Mouse (Mus musculus): ENCODE measurements at regions not wholly inside any gene's neighbourhood (a gene's known extent, or its start where the extent isn't known, plus 50 kb on each side); places are given as distances from the start of the nearest gene placed in this dataset.

GRCm38 (mm10) chr13:57212251-57212650, 316.5 kb upstream of the Trpc7 start:
- no peak for DNase-seq (ENCODE audit: low spot score)
- Histone ChIP-seq H3K27ac (ENCODE audit: low read depth) (no peak overlapping the region), H3K4me3 (ENCODE audit: low read depth, low read length) (no peak overlapping the region), H3K27me3 (replicated peaks; ENCODE audit: control insufficient read depth, insufficient read depth, low read length) (no peaks in the 10 kb centered on the region), H3K4me2 (ENCODE audit: low read length) (no peak overlapping the region), H3K9me3 (ENCODE audit: control insufficient read depth, low read length) (no peaks in the 10 kb centered on the region), H3K36me3 (ENCODE audit: control insufficient read depth, insufficient read depth, low read length) (no peaks in the 10 kb centered on the region), H3K4me1 (replicated peaks; ENCODE audit: control insufficient read depth, insufficient read depth, low read length) (no peaks in the 10 kb centered on the region), H3K9ac (ENCODE audit: low read length) (no peak overlapping the region)
- no peak for ATAC-seq (replicated peaks; ENCODE audit: low FRiP score, low TSS enrichment, low read depth)
- 69% methylated on average over 1 of the region's 1 CpGs for WGBS

- WGBS: 58% methylated on average over 3 of the region's 3 CpGs
- Histone ChIP-seq H3K4me1 (replicated peaks; ENCODE audit: control insufficient read depth, insufficient read depth, low read length) (no peaks in the 10 kb centered on the region), H3K4me3 (ENCODE audit: low read depth, low read length) (no peak overlapping the region), H3K4me2 (ENCODE audit: low read length) (no peak overlapping the region), H3K9ac (ENCODE audit: low read length) (no peak overlapping the region), H3K27ac (ENCODE audit: low read depth) (no peak overlapping the region), H3K27me3 (replicated peaks; ENCODE audit: control insufficient read depth, insufficient read depth, low read length) (no peaks in the 10 kb centered on the region), H3K9me3 (ENCODE audit: control insufficient read depth, low read length) (no peaks in the 10 kb centered on the region), H3K36me3 (ENCODE audit: control insufficient read depth, insufficient read depth, low read length) (no peaks in the 10 kb centered on the region)
- no peak for ATAC-seq (replicated peaks; ENCODE audit: low FRiP score, low TSS enrichment, low read depth)
- no peak for DNase-seq (ENCODE audit: low spot score)
Observed at GRCm38 (mm10) chr13:57191195-57191594, 295.4 kb upstream of the Trpc7 start.

GRCm38 (mm10) chr13:57189246-57189645, 293.5 kb upstream of the Trpc7 start:
- no peak overlapping the region for H3K27ac ChIP-seq (ENCODE audit: low read depth)
- H3K36me3 ChIP-seq (ENCODE audit: control insufficient read depth, insufficient read depth, low read length): no peaks in the 10 kb centered on the region
- no peak overlapping the region for H3K4me2 ChIP-seq (ENCODE audit: low read length)
- H3K4me3 ChIP-seq (ENCODE audit: low read depth, low read length): no peak overlapping the region
- no peaks in the 10 kb centered on the region for H3K4me1 ChIP-seq (replicated peaks; ENCODE audit: control insufficient read depth, insufficient read depth, low read length)
- no peaks in the 10 kb centered on the region for H3K27me3 ChIP-seq (replicated peaks; ENCODE audit: control insufficient read depth, insufficient read depth, low read length)
- no peaks in the 10 kb centered on the region for H3K9me3 ChIP-seq (ENCODE audit: control insufficient read depth, low read length)
- 65% methylated on average over 3 of the region's 3 CpGs for WGBS
- no peak for DNase-seq (ENCODE audit: low spot score)
- no peak for ATAC-seq (replicated peaks; ENCODE audit: low FRiP score, low TSS enrichment, low read depth)
- no peak overlapping the region for H3K9ac ChIP-seq (ENCODE audit: low read length)

GRCm38 (mm10) chr13:57186168-57186567, 290.4 kb upstream of the Trpc7 start:
- Histone ChIP-seq H3K36me3 (ENCODE audit: control insufficient read depth, insufficient read depth, low read length) (no peaks in the 10 kb centered on the region), H3K27me3 (replicated peaks; ENCODE audit: control insufficient read depth, insufficient read depth, low read length) (no peaks in the 10 kb centered on the region), H3K9ac (ENCODE audit: low read length) (no peak overlapping the region), H3K27ac (ENCODE audit: low read depth) (no peak overlapping the region), H3K9me3 (ENCODE audit: control insufficient read depth, low read length) (no peaks in the 10 kb centered on the region), H3K4me3 (ENCODE audit: low read depth, low read length) (no peak overlapping the region), H3K4me1 (replicated peaks; ENCODE audit: control insufficient read depth, insufficient read depth, low read length) (no peaks in the 10 kb centered on the region), H3K4me2 (ENCODE audit: low read length) (no peak overlapping the region)
- ATAC-seq (replicated peaks; ENCODE audit: low FRiP score, low TSS enrichment, low read depth): no peak
- DNase-seq (ENCODE audit: low spot score): peak; percentile 83
- 50% methylated on average over 2 of the region's 2 CpGs for WGBS

DNA sequence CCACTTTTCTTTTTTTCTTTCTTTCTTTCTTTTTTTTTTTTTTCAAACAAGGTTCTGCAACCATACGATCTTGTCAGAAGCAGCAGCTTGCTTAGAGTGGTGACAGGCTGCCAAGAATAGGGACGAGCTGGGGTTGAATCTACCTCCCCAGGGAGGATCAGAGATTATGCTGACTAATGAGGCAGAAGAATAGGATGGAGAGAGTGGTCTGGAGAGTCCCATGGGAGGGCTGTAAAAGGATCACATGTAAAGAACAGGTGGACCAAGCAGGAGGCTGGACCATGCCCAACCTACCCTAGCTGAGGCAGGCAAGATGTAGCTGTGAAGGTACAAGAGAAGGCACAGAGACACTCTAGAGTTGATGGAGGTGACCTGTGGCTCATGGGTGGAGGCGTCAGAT, 274.4 kb upstream of the Trpc7 start:
- Histone ChIP-seq H3K4me3 (ENCODE audit: low read depth, low read length) (no peak overlapping the region), H3K9ac (ENCODE audit: low read length) (no peak overlapping the region), H3K27me3 (replicated peaks; ENCODE audit: control insufficient read depth, insufficient read depth, low read length) (no peaks in the 10 kb centered on the region), H3K36me3 (ENCODE audit: control insufficient read depth, insufficient read depth, low read length) (no peaks in the 10 kb centered on the region), H3K4me1 (replicated peaks; ENCODE audit: control insufficient read depth, insufficient read depth, low read length) (no peaks in the 10 kb centered on the region), H3K27ac (ENCODE audit: low read depth) (no peak overlapping the region), H3K9me3 (ENCODE audit: control insufficient read depth, low read length) (no peaks in the 10 kb centered on the region), H3K4me2 (ENCODE audit: low read length) (no peak overlapping the region)
- ATAC-seq (replicated peaks; ENCODE audit: low FRiP score, low TSS enrichment, low read depth) (no peak), DNase-seq (ENCODE audit: low spot score) (no peak)
- 80% methylated on average over 3 of the region's 3 CpGs for WGBS

DNA sequence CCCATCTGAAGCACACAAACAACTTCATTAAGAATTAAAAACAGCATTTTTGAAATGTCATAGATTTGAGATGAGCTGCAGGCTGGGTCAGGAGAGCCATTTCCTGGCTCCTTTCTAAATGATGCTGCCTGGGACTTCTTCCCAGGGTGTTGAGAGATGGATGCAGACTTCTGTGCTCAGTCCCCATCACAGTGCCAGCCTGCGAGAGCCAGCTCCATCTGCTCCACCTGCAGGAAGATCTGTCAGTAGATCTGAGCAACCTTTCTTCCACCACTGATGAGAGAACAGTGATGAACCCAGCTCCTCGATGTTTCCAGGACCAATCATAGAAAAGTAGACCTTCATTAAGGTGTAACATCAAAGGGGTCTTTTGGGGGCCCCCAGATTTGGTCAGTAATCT, 273.8 kb upstream of the Trpc7 start:
- H3K4me1 ChIP-seq (replicated peaks; ENCODE audit: control insufficient read depth, insufficient read depth, low read length): no peaks in the 10 kb centered on the region
- ATAC-seq (replicated peaks; ENCODE audit: low FRiP score, low TSS enrichment, low read depth): no peak
- H3K9ac ChIP-seq (ENCODE audit: low read length): no peak overlapping the region
- H3K9me3 ChIP-seq (ENCODE audit: control insufficient read depth, low read length): no peaks in the 10 kb centered on the region
- H3K27me3 ChIP-seq (replicated peaks; ENCODE audit: control insufficient read depth, insufficient read depth, low read length): no peaks in the 10 kb centered on the region
- WGBS: 90% methylated on average over 2 of the region's 2 CpGs
- no peak overlapping the region for H3K4me3 ChIP-seq (ENCODE audit: low read depth, low read length)
- H3K4me2 ChIP-seq (ENCODE audit: low read length): no peak overlapping the region
- H3K36me3 ChIP-seq (ENCODE audit: control insufficient read depth, insufficient read depth, low read length): no peaks in the 10 kb centered on the region
- no peak overlapping the region for H3K27ac ChIP-seq (ENCODE audit: low read depth)
- DNase-seq (ENCODE audit: low spot score): no peak

GRCm38 (mm10) chr13:57165367-57165766, 269.6 kb upstream of the Trpc7 start:
- no peak overlapping the region for H3K4me3 ChIP-seq (ENCODE audit: low read depth, low read length)
- ATAC-seq (replicated peaks; ENCODE audit: low FRiP score, low TSS enrichment, low read depth) (no peak), DNase-seq (ENCODE audit: low spot score) (no peak)
- WGBS: 92% methylated on average over 2 of the region's 2 CpGs
- H3K4me1 ChIP-seq (replicated peaks; ENCODE audit: control insufficient read depth, insufficient read depth, low read length): no peaks in the 10 kb centered on the region
- H3K9me3 ChIP-seq (ENCODE audit: control insufficient read depth, low read length): no peaks in the 10 kb centered on the region
- H3K27ac ChIP-seq (ENCODE audit: low read depth): no peak overlapping the region
- H3K4me2 ChIP-seq (ENCODE audit: low read length): no peak overlapping the region
- H3K9ac ChIP-seq (ENCODE audit: low read length): no peak overlapping the region
- H3K27me3 ChIP-seq (replicated peaks; ENCODE audit: control insufficient read depth, insufficient read depth, low read length): no peaks in the 10 kb centered on the region
- H3K36me3 ChIP-seq (ENCODE audit: control insufficient read depth, insufficient read depth, low read length): no peaks in the 10 kb centered on the region

GRCm38 (mm10) chr13:57152787-57153186, 257.0 kb upstream of the Trpc7 start:
- Histone ChIP-seq H3K27ac (ENCODE audit: low read depth) (no peak overlapping the region), H3K4me1 (replicated peaks; ENCODE audit: control insufficient read depth, insufficient read depth, low read length) (0 out of 2 replicates have a peak, but pooled peaks cover 3% of the 10 kb centered on the region), H3K4me2 (ENCODE audit: low read length) (no peak overlapping the region), H3K9me3 (ENCODE audit: control insufficient read depth, low read length) (no peaks in the 10 kb centered on the region), H3K27me3 (replicated peaks; ENCODE audit: control insufficient read depth, insufficient read depth, low read length) (no peaks in the 10 kb centered on the region), H3K9ac (ENCODE audit: low read length) (no peak overlapping the region), H3K4me3 (ENCODE audit: low read depth, low read length) (no peak overlapping the region), H3K36me3 (ENCODE audit: control insufficient read depth, insufficient read depth, low read length) (no peaks in the 10 kb centered on the region)
- WGBS: 71% methylated on average over 5 of the region's 5 CpGs
- ATAC-seq (replicated peaks; ENCODE audit: low FRiP score, low TSS enrichment, low read depth) (no peak), DNase-seq (ENCODE audit: low spot score) (no peak)

DNA sequence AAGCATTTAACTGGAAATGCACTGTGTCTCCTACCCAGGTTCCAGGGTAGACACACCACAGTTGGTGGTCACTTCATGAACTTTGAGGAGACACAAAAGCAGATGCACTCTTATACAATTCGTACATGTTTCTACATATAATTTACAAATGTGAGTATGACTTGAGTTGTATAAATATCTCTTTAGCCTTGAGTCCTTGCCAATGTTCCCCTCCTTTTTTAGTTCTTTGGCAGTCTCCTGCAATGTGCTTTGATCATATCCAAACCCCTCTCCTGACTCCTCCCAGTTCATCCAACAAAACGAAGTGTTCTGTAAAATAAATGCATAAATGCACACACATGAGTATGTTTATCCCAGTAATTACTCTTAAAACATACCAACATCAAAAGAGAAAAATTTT, 251.8 kb upstream of the Trpc7 start:
- no peak overlapping the region for H3K9ac ChIP-seq (ENCODE audit: low read length)
- H3K36me3 ChIP-seq (ENCODE audit: control insufficient read depth, insufficient read depth, low read length): no peaks in the 10 kb centered on the region
- H3K4me1 ChIP-seq (replicated peaks; ENCODE audit: control insufficient read depth, insufficient read depth, low read length): no peaks in the 10 kb centered on the region
- H3K27ac ChIP-seq (ENCODE audit: low read depth): no peak overlapping the region
- no peak for ATAC-seq (replicated peaks; ENCODE audit: low FRiP score, low TSS enrichment, low read depth)
- H3K4me3 ChIP-seq (ENCODE audit: low read depth, low read length): no peak overlapping the region
- WGBS: 57% methylated on average over 2 of the region's 2 CpGs
- no peak overlapping the region for H3K4me2 ChIP-seq (ENCODE audit: low read length)
- H3K9me3 ChIP-seq (ENCODE audit: control insufficient read depth, low read length): no peaks in the 10 kb centered on the region
- no peak for DNase-seq (ENCODE audit: low spot score)
- no peaks in the 10 kb centered on the region for H3K27me3 ChIP-seq (replicated peaks; ENCODE audit: control insufficient read depth, insufficient read depth, low read length)
